Mouse (Mus musculus): ENCODE measurements around the gene Scn2b.

The Scn2b gene

DNA sequence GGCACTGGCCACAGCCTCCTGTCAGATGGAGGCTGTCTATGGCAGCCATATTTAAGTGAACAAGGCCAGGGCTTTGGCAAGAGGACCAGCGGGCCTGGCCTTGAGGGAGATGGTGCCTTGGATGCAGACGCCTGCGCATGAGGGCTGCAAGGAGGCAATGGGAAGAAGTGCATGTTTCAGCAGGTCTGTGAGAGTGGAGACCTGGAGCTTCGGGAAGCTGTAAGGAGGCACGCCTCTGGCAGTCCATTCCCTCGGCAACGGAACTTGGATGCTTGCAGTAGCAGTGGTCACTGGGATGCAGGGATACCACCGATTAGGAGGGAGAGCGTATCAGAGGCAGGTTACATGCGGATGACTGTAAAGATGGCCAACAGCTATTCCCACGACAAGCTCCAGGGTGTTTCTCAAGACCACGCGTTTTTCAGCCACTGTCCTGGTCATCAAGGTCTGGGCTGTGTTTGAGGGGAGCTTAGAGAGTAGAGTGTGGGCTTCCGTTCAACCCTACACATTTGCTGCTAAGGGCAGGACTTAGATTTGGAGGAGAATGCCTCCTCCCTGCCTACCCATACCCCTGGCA lies 2.5 kb downstream of the Scn2b start:
- no peak for DNase-seq (ENCODE audit: low spot score in 2 of 2)

DNA sequence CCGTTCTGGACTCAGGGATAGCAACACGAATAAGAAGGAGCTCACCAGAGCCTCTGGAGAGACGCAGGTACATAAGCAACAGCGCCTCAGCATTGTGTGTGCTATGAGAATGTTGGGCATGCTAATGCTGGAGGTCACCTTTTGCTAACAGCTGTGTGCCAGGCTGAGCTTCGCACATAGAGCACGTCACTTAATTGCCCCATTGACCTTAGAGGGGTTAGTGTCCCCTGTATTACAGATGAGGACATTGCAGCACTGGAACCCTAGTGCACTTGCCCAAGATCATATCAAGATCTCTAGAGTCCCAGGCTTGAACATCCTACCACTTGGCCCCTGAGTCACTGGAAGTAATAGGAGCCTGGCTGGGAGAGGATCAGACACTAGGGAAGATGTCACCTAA lies 3.0 kb downstream of the Scn2b start:
- no peak for DNase-seq (ENCODE audit: low spot score in 2 of 2)

- no peak for DNase-seq (ENCODE audit: low spot score in 2 of 2)
Measured at GRCm38 (mm10) chr9:45121001-45121400, 3.4 kb downstream of the Scn2b start.

- DNase-seq (ENCODE audit: low spot score in 2 of 2) = peak; percentile 59 to 67
Measured at GRCm38 (mm10) chr9:45121769-45122168, 4.2 kb downstream of the Scn2b start.

- DNase-seq (ENCODE audit: low spot score in 2 of 2) = peak in 1 of 2 experiments; percentile 35
Measured at GRCm38 (mm10) chr9:45122209-45122761, 4.7 kb downstream of the Scn2b start.

- DNase-seq (ENCODE audit: low spot score in 2 of 2) = no peak
Measured at GRCm38 (mm10) chr9:45125211-45125610, 7.6 kb downstream of the Scn2b start.

DNA sequence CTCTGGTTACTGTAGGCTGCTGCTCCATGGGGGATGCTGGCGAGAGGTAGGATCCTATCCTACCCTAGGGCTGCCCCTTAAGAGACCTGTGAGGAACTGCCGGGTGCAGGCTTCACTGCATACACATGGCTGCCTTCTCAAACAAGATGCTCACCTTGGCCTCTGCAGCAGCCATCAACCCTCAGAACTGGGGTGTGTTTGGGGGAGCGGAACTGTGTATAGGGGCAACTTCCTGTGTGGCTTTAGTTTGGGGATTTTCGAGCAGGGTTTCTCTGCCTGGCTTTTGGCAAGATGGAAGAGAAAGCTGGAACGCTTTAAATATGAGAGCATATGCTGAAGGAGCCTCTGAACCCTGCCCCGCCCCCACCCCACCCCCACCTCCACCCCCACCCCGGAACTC lies 9.4 kb downstream of the Scn2b start:
- DNase-seq (ENCODE audit: low spot score in 2 of 2) = no peak

- no peak for DNase-seq (ENCODE audit: low spot score in 2 of 2)
Measured at GRCm38 (mm10) chr9:45130119-45130518, 12.5 kb downstream of the Scn2b start.

- DNase-seq (ENCODE audit: low spot score in 2 of 2) = peak in 1 of 2 experiments; percentile 38
Measured at GRCm38 (mm10) chr9:45133484-45134310, 16.1 kb downstream of the Scn2b start.

DNA sequence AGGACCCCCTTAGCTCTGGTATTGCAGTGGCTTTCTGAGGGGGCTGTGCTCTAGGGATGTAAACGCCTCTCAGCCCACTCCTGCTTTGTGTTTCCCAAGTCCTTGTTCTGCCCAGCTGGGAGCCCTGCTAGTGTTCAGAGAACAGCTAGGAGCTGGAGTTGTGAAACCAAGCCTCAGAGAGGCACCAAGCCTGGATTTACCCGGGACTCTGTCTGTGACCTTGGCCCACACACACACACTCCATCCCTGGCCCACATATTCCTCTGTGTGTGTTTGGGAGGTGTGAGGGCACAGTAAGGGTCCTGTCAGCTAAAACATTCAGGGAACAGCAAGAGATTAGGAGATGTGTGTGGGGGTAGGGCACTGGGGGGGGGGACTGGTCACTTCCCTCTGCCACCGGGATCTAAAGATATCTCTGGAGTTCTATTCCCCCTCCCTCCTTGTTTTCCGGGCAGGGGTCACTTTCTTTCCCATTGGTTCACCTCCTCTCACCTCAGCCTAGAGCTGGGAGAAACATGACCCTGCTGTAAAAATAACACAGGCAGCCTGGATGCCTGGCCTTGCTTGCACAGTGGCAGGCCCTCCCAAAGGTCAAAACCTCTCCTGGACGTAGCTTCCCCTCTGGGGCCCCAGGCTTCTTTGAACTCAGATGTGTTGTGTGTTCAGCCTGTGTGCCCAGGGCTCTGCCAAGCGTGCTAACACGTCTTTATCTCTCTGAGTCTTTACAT lies 19.0 kb downstream of the Scn2b start:
- DNase-seq (ENCODE audit: low spot score in 2 of 2) = no peak

- DNase-seq (ENCODE audit: low spot score in 2 of 2) = no peak
Measured at GRCm38 (mm10) chr9:45138191-45139032, 20.8 kb downstream of the Scn2b start, which contains the start of gene Scn4b. TSS of gene Scn4b (plus strand) at chr9:45138395.

- DNase-seq (ENCODE audit: low spot score in 2 of 2) = no peak
Measured at GRCm38 (mm10) chr9:45139082-45139481, 21.5 kb downstream of the Scn2b start.

- no peak for DNase-seq (ENCODE audit: low spot score in 2 of 2)
Measured at GRCm38 (mm10) chr9:45140945-45141344, 23.4 kb downstream of the Scn2b start.

DNA sequence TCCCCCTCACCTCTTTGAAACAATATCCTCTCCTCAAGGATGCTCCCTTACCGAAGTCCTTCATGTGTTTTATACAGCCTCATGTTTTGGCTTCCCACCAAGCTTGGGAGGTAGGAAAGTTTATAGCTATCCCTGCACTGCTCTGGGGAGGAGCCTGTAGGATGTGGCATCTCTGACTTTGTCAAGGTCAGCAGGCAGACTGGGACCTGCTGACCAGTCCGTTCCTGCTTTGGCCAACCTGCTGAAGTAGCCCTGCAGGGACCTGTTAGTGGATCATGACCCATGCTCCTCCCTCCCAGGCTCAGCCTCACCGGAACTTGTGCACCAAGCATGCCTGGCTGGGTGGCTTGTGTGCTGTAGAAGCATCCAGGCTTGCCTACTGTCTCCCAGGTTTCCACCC lies 25.1 kb downstream of the Scn2b start:
- no peak for DNase-seq (ENCODE audit: low spot score in 2 of 2)

- DNase-seq (ENCODE audit: low spot score in 2 of 2) = no peak
Measured at GRCm38 (mm10) chr9:45145533-45146266, 28.1 kb downstream of the Scn2b start.

DNA sequence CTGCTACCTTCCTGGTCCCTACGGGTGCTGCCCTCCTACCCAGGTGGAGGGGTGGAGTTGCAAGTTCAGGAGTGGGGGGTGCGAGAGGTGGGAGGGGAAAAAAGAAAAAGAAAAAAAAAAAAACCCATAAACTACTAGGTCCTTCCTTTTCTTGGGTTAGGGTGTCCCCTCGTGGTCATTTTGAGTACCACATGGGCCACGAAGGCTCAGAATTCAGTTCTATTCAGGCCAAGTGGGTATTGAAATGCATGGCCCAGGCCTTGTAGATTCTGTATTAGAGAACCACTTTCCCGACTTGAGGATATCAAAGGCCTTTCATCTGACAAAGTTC lies 28.6 kb downstream of the Scn2b start:
- DNase-seq (ENCODE audit: low spot score in 2 of 2) = peak; percentile 32 to 78

DNA sequence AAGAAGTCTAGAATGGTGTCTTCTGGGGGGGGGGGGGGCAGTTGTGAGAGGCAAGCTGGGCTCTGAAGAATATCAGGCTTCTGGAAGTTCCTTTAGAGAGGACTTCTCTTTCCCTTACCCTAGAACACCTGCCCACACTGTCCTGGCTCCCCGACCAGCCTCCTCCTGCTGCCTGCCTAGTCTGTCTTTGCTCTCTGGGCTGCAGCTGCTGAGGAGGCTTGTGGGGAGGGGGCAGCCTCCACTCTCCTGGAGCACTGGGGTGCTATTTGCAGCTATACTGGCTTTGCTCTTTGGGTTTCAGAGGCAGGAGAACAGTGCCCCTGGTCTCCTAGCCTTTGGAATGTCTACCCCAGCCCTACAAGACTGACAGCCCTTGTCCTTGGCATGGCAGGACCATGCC lies 33.4 kb downstream of the Scn2b start:
- DNase-seq (ENCODE audit: low spot score in 2 of 2) = no peak

- no peak for DNase-seq (ENCODE audit: low spot score in 2 of 2)
Measured at GRCm38 (mm10) chr9:45153361-45153760, 35.8 kb downstream of the Scn2b start.

- DNase-seq (ENCODE audit: low spot score in 2 of 2) = no peak
Measured at GRCm38 (mm10) chr9:45167903-45168302, 50.3 kb downstream of the Scn2b start.

GRCm38 (mm10) chr9:45170150-45170549 lies 52.6 kb downstream of the Scn2b start:
- no peak for DNase-seq (ENCODE audit: low spot score in 2 of 2)

GRCm38 (mm10) chr9:45171073-45171610 lies 53.6 kb downstream of the Scn2b start:
- DNase-seq (ENCODE audit: low spot score in 2 of 2) = no peak
